Mouse (Mus musculus) stomach, postnatal 0 days (tissue): Measurements from ENCODE around the gene Mrps14.

Experiments
- CTCF ChIP-seq: IDR thresholded peaks from 2 replicates; pipeline ENCODE4 v1.5.1; 2016; ENCODE audit warnings: antibody characterized with exemption, low read depth, mild to moderate bottlenecking, moderate library complexity
- EP300 ChIP-seq: optimal IDR thresholded peaks from 2 replicates; pipeline ENCODE3; 2016; ENCODE audit warnings: antibody characterized with exemption

DNA sequence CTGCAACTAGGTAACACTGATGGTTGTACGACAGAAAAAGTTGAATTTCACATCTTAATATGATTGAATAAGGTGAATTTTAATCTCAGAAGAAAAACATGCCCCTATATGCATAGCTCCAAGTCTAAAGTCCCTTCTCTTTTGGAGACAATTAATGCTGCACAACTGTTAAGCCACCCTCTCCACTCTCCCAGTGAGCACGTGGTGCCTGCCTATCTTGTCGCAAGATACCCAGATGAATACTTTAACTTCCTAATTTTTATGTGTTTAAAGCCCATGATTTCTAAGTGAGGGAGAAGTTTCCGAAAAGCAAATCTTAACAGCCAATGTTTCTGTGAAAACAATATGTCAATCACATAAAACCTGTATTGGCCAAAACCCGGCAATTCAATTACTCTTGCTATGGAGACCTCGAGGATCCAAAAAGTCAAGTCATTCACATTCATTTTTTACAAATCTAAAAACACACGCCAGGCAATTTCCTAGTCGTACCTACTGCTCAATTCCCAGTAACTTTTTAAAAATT lies 16.6 kb downstream of the Mrps14 start:
- TF ChIP-seq CTCF (no peak), EP300 (no peak)
